Mouse (Mus musculus): ENCODE results near the gene Ssr2. TPM values are rescaled to one million over a fixed set of nuclear protein-coding genes. Genes with fewer than 3 reads are reported as not detected.
"Not testable (repeated sequence)": the region's sequence is repeated elsewhere in the genome, so short reads cannot be mapped to it uniquely, and the experiment has no call there.

The Ssr2 gene
- polyA plus RNA-seq, 1 experiment from 2014 or later: 271 TPM

GRCm38 (mm10) chr3:88569694-88570093 lies 6.0 kb upstream of the Ssr2 start:
- WGBS: 89% methylated on average over 5 of the region's 5 CpGs
- no peak overlapping the region for H3K4me3 ChIP-seq (ENCODE audit: low read depth, low read length)
- H3K27me3 ChIP-seq (ENCODE audit: control insufficient read depth, insufficient read depth, low read length): no peaks in the 10 kb centered on the region
- DNase-seq (ENCODE audit: low spot score) (no peak), ATAC-seq (ENCODE audit: low FRiP score, low TSS enrichment) (no peak)
- no peak for TF ChIP-seq EP300 (optimal IDR thresholded peaks at IDR 0.05)
- no peak for TF ChIP-seq CTCF (IDR thresholded peaks at IDR 0.05; ENCODE audit: low read depth)
- no peak overlapping the region for H3K4me2 ChIP-seq (replicated peaks; ENCODE audit: low read depth)
- no peaks in the 10 kb centered on the region for H3K4me1 ChIP-seq (replicated peaks; ENCODE audit: control insufficient read depth, insufficient read depth)
- no peak overlapping the region for H3K9ac ChIP-seq (ENCODE audit: low read length)
- peaks cover 13% of the 10 kb centered on the region for H3K36me3 ChIP-seq (ENCODE audit: control insufficient read depth, insufficient read depth, low read length)
- H3K27ac ChIP-seq (replicated peaks): no peak overlapping the region
- no peaks in the 10 kb centered on the region for H3K9me3 ChIP-seq (ENCODE audit: control insufficient read depth, low read length)

DNA sequence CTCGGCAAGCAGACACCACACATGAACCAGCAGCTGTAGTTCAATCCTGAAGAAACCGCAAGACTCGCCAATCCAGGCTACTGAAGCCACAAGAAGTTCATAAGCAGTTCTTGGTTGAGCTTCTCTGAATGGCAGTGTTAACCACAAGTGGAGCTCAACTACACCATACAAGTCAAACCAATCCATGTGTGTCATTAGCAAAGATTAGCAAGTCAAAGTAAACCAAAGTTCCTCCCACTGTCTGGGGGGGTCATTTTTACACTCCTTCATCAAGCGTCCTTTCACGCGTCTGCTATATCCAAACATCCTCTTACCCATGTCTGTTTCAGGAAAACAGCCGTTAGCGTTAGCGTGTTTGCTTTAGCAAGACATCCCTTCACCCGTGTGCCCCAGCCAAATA lies 5.3 kb upstream of the Ssr2 start:
- Histone ChIP-seq H3K9me3 (ENCODE audit: control insufficient read depth, low read length) (no peaks in the 10 kb centered on the region), H3K4me3 (ENCODE audit: low read depth, low read length) (no peak overlapping the region), H3K4me2 (replicated peaks; ENCODE audit: low read depth) (no peak overlapping the region), H3K9ac (ENCODE audit: low read length) (no peak overlapping the region), H3K4me1 (replicated peaks; ENCODE audit: control insufficient read depth, insufficient read depth) (no peaks in the 10 kb centered on the region), H3K27me3 (ENCODE audit: control insufficient read depth, insufficient read depth, low read length) (no peaks in the 10 kb centered on the region), H3K36me3 (ENCODE audit: control insufficient read depth, insufficient read depth, low read length) (peaks cover 13% of the 10 kb centered on the region), H3K27ac (replicated peaks) (no peak overlapping the region)
- TF ChIP-seq EP300 (optimal IDR thresholded peaks at IDR 0.05) (no peak), CTCF (IDR thresholded peaks at IDR 0.05; ENCODE audit: low read depth) (no peak)
- DNase-seq (ENCODE audit: low spot score) (no peak), ATAC-seq (ENCODE audit: low FRiP score, low TSS enrichment) (no peak)
- 90% methylated on average over 10 of the region's 10 CpGs for WGBS

- Histone ChIP-seq H3K27me3 (ENCODE audit: control insufficient read depth, insufficient read depth, low read length) (no peaks in the 10 kb centered on the region), H3K27ac (replicated peaks) (no peak overlapping the region), H3K4me2 (replicated peaks; ENCODE audit: low read depth) (no peak overlapping the region), H3K4me1 (replicated peaks; ENCODE audit: control insufficient read depth, insufficient read depth) (no peaks in the 10 kb centered on the region), H3K36me3 (ENCODE audit: control insufficient read depth, insufficient read depth, low read length) (peaks cover 13% of the 10 kb centered on the region), H3K4me3 (ENCODE audit: low read depth, low read length) (no peak overlapping the region), H3K9me3 (ENCODE audit: control insufficient read depth, low read length) (no peaks in the 10 kb centered on the region), H3K9ac (ENCODE audit: low read length) (no peak overlapping the region)
- no peak for ATAC-seq (ENCODE audit: low FRiP score, low TSS enrichment)
- TF ChIP-seq CTCF (IDR thresholded peaks at IDR 0.05; ENCODE audit: low read depth): no peak
- no peak for TF ChIP-seq EP300 (optimal IDR thresholded peaks at IDR 0.05)
- WGBS: 73% methylated on average over 1 of the region's 1 CpGs
- DNase-seq (ENCODE audit: low spot score): no peak
Measured at GRCm38 (mm10) chr3:88571856-88572255, 3.8 kb upstream of the Ssr2 start.

DNA sequence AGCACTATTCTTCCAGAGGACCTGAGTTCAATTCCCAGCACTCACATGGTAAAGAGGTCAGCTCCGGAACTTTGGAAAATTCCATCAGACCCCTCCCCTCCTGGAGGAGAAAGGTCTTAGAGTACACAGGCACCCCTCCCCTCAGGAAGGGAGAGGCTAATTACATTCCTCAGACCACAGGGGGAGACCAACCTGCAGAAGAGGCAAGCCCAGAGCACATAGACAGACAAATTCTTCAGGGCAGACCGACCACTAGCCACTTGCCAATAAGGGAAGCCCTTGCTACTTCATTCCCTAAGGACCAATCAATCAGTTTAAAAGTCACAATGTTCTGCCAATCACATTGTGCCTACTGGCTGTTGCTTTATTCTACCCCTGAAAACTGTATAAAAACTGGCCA lies 2.8 kb upstream of the Ssr2 start:
- Histone ChIP-seq H3K27ac (replicated peaks) (no peak overlapping the region), H3K27me3 (ENCODE audit: control insufficient read depth, insufficient read depth, low read length) (no peaks in the 10 kb centered on the region), H3K36me3 (ENCODE audit: control insufficient read depth, insufficient read depth, low read length) (peaks cover 8% of the 10 kb centered on the region), H3K4me1 (replicated peaks; ENCODE audit: control insufficient read depth, insufficient read depth) (no peaks in the 10 kb centered on the region), H3K9ac (ENCODE audit: low read length) (no peak overlapping the region), H3K9me3 (ENCODE audit: control insufficient read depth, low read length) (no peaks in the 10 kb centered on the region), H3K4me2 (replicated peaks; ENCODE audit: low read depth) (no peak overlapping the region), H3K4me3 (ENCODE audit: low read depth, low read length) (no peak overlapping the region)
- 71% methylated on average over 2 of the region's 2 CpGs for WGBS
- ATAC-seq (ENCODE audit: low FRiP score, low TSS enrichment) (no peak), DNase-seq (ENCODE audit: low spot score) (no peak)
- TF ChIP-seq CTCF (IDR thresholded peaks at IDR 0.05; ENCODE audit: low read depth) (no peak), EP300 (optimal IDR thresholded peaks at IDR 0.05) (no peak)

- no peak for TF ChIP-seq CTCF (IDR thresholded peaks at IDR 0.05; ENCODE audit: low read depth)
- TF ChIP-seq EP300 (optimal IDR thresholded peaks at IDR 0.05): no peak
- H3K9me3 ChIP-seq (ENCODE audit: control insufficient read depth, low read length): no peaks in the 10 kb centered on the region
- no peaks in the 10 kb centered on the region for H3K4me1 ChIP-seq (replicated peaks; ENCODE audit: control insufficient read depth, insufficient read depth)
- no peak overlapping the region for H3K4me2 ChIP-seq (replicated peaks; ENCODE audit: low read depth)
- 65% methylated on average over 2 of the region's 2 CpGs for WGBS
- H3K27me3 ChIP-seq (ENCODE audit: control insufficient read depth, insufficient read depth, low read length): no peaks in the 10 kb centered on the region
- DNase-seq (ENCODE audit: low spot score) (no peak), ATAC-seq (ENCODE audit: low FRiP score, low TSS enrichment) (no peak)
- H3K36me3 ChIP-seq (ENCODE audit: control insufficient read depth, insufficient read depth, low read length): no peaks in the 10 kb centered on the region; the same call in 1 of the 2 replicates
- H3K4me3 ChIP-seq (ENCODE audit: low read depth, low read length): no peak overlapping the region
- no peak overlapping the region for H3K27ac ChIP-seq (replicated peaks)
- no peak overlapping the region for H3K9ac ChIP-seq (ENCODE audit: low read length)
Measured at GRCm38 (mm10) chr3:88573810-88574209, 1.9 kb upstream of the Ssr2 start.

DNA sequence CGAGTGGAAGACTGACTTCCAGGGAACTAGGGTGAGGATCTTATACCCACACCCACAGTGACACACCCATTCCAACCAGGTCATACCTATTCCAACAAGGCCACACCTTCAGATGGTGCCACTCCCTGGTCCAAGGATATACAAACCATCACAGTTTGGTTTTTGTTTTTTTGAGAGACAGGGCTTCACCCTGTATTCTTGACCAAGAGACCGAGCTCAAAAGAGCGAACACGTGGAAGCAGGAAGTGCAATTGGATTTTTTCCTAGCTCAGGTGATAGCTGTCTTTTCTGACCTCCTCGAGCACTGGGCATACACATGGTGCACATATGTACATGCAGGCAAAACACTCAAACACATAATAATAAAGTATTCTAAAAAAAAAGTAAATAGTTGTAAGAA lies 2.2 kb downstream of the Ssr2 start:
- ATAC-seq (ENCODE audit: low FRiP score, low TSS enrichment); H3K9ac ChIP-seq (ENCODE audit: low read length); H3K4me2 ChIP-seq (replicated peaks; ENCODE audit: low read depth); H3K9me3 ChIP-seq (ENCODE audit: control insufficient read depth, low read length); DNase-seq (ENCODE audit: low spot score); H3K4me1 ChIP-seq (replicated peaks; ENCODE audit: control insufficient read depth, insufficient read depth); H3K27me3 ChIP-seq (ENCODE audit: control insufficient read depth, insufficient read depth, low read length); H3K27ac ChIP-seq (replicated peaks); H3K4me3 ChIP-seq (ENCODE audit: low read depth, low read length); H3K36me3 ChIP-seq (ENCODE audit: control insufficient read depth, insufficient read depth, low read length): not testable (repeated sequence)
- 71% methylated on average over 5 of the region's 5 CpGs for WGBS

Measured in stomach, postnatal 0 days (tissue).